Mouse (Mus musculus) heart, adult 8-10 months (tissue): Measurements from ENCODE around the gene Sympk. TPM values are rescaled to one million over a fixed set of nuclear protein-coding genes. Genes with fewer than 3 reads are reported as not detected.

Experiments
- DNase-seq: peaks from one replicate; pipeline ENCODE4 v3.0.0; 2022; ENCODE audit warnings: low spot score
- total RNA-seq, 4 experiments: library from RNA; stranded (reverse); gene quantifications; 2 replicates each; pipeline ENCODE4 v1.2.4; 2022

The Sympk gene
- total RNA-seq, 4 experiments from 2014 or later, result 79.6 to 99.9 (median 98.8) TPM

DNA sequence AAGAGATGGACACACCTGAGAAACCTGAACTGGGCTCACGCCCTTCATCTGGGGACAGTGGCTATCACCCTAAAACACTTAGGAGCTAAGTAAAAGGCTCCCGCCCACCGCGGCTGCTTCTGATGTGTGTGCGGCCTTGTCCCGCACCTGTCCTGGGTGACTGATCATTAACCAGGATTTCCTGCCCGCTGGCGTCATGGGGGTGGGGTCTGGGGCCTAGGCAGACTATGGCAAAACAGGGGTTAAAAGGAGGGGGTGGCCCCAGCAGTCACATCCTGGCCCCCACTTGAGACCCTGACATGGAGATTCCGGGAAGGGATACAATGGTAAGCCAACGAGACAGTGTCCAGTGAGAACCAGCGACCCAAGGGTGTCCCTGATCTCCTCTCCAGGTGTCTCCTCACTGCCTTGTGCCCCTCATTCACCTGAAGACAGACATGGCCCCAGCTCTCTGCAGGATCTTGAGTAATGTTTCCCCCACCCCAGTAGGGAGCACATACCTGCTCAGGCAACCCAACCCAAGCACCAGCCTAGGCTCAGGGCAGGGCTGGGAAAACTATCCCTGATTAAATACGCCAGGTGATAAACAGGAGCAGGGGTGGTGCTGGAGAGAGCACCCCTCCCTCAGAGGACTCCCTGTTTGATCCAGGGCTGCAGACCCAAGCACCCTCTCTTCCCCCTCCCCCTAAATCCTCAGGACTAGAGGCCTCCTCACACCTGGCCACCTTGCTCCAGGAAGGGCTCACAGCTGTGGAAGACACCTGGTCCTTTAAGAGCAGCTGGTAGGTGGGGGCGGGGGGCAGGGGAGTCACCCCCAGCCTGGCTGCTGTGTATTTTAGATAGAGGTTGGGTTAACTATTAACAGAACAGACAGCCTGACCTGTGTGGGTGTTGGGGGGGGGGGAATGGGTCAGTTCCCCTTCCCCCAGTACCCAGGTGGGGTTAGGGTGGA is 16.9 kb upstream of the Sympk start:
- no peak for DNase-seq

DNA sequence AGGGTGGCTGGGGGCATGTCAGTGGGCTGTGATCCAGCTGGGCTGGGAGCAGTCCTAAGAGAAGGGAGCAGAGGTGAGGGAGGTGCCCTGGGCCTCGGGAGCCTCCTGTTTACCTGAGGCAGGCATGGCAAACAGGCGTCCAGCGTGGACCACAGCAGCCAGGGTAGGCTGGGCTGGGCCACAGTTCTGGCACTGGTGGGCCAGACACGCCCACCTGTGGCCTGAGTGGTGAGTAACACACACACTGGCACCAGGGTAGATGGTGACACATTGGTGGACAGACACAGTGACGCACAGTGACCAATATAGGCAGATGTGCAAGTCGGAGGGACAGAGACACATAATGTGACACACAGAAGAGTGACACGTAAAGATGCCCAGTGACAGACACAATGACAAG is 13.6 kb upstream of the Sympk start:
- DNase-seq, result no peak

DNA sequence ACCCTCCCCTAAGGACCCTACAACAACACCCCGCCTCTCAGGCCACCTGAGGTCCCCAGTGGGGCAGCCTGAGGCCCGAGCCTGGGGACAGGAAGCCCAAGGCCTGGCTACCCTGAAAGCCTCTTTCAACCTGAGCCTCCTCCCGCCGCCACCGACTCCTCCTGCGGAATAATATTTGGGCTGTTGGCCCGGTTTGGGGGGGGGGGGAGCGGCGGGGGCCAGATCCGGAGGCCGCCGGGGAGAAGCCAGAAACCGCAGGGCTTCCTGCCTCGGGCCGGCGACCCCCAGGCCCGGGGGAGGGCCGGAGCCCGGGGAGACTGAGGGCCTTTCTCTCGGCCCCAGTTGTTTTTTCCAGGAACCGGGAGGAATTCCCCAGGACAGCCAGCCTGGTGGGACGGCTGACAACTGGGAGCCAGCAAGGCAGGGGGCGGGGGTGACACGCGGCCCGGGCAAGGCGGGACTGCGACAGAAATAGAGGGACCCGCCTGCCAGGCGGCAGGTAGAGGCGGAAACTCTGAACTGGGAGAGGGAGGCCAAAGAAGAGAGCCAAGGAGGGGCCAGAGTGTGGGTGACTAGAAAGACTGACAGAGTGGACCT is 12.1 kb upstream of the Sympk start:
- DNase-seq, result no peak

DNA sequence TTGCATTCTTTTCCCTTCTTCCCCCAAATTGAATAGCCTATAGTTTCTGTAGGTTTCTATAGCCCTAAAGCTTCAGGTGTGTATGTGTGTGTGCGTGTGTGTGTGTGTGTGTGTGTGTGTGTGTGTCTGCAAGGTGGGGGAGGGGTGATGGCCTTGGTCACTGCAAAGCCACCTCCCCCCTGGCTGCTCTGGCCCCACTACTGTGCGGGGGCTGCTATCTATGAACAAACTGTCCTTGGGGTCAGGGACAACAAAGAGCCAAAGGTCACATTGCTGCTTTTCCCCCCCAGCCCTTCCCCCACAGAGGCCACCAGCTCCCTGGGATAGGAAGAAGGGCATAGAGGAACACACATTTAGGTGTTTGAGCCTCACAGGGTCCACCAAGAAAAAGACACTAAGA is 11.3 kb upstream of the Sympk start:
- no peak for DNase-seq

DNA sequence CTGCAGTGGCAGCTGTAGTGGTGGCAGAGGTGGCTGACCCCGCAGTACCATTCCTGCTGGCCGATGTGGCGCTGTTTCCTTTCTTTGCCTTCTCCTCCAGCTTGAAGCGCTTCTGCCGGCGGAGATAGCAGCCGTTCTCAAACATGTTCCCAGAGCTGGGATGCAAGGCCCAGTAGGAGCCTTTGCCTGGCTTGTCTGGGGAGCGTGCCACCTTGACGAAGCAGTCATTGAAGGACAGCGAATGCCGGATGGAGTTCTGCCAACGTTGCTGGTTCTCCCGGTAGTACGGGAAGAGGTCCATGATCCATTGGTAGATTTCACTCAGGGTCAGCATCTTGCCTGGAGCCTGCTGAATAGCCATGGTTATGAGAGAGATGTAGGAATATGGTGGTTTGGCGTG is 9.7 kb upstream of the Sympk start:
- DNase-seq, result no peak

DNA sequence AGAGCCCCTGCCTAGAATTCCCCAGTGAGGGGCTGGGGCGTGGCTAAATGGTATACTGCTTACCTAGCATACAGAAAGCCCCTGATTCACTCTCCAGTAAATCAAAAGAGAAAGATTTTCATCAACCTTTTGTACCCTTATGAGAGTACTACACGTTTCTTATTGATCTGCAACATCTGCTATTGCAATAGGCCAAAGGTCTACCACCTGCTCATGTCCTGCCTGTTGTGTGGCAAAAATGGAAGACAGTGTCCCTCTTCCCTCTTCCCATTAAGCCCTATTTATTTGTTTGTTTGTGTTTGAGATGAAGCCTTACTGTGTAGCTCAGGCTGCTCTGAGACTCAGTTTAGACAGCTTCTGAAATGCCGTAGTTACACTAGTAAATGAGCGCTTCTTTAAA is 8.1 kb upstream of the Sympk start:
- no peak for DNase-seq

DNA sequence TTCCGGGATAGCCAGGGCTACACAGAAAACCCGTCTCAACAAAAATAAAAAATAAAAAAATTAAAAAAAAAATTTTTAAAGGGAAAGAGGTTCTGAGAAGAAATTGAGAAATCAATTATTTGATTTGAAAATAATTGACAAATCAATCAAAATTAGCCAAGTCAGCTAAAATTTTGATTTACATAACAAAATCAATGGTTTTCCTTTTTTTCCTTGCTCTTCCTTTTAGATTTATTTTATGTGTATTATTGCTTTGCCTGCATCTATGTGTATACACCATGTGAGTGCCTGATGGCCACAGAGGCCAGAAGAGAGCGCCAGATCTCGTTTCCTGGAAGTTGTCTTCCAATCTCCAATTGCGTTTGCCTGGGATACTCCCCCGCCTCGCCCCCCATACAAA is 6.3 kb upstream of the Sympk start:
- no peak for DNase-seq

DNA sequence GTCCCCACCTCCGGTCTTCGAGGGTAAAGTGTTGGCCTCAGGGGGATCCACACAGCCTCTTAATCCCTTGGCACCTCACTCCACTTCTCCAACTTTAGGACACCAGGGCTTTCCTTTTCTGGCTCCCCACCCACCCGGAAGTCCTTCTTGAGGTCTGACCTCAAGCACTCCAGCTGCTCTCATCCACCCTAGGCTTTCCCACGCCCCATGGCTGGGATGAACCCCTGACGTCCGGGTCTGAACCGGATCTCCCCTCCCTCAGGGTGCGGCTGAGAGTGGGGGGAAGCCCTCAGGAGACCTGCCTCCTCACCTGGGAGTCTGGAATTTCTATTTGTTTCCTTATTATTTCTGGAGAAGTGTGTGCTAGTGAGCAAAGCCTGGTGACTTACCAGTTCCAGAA is 3.1 kb upstream of the Sympk start:
- no peak for DNase-seq

DNA sequence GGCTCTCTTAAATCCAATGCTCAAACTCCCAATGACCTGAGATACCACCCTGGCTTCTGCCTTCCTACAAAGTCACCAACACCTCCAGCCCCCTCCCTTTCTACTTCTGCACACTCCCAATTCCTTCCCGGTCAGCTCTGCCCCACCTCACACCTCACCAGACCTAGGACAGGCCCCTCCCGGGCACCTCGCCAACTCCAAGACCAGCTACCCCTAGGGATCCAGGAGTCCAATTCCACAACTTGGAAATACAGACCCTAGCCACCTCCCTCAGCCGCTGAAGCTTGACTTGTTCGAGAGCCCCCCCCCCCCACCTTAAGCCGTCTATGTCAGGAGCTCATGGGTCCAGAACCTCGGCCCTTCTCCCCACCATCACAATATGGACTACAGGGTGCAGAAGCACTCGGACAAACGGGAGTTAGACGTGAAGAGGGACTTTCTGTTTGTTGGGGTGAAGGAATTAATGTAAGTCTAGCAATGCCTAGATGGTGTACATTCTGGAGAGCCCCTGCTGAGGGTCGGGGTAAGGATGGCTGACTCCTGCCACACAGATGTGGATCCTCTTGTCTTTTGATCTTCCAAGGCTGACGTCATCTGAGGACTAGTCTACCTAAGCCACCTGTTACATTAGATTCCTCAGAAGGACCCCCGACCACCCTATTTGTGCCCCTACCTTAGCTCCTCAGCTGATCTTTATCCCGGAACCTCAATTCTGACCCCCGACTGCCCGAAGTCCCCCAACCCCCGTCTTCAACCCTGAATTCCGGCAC is 1.8 kb upstream of the Sympk start:
- no peak for DNase-seq

DNA sequence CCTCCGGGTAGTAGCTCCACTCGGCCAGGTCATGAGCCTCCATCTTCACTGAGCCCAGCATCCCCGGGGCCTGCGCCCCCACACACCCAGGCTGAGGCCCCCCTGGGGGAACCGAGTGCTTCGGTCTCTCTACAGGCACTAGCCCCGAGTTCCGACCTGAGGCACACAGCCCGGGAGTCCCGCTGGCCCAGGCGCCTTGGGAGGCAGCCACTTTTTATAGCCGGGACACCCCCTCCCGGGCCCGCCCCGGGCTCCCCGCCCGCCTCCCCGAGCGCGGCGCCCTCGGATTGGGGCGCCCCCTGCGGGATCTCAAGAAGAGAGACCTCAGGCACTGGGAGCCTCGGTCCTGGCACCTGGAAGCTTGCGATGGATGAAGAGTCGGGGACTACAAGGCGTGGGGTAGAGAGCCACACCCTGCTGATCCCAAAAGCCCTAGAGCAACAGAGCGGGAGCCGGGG is 791 bp upstream of the Sympk start, which contains the start of gene Foxa3:
TSS of gene Foxa3 (minus strand) at position 182 of the 458 bp plus-strand sequence.
- no peak for DNase-seq

DNA sequence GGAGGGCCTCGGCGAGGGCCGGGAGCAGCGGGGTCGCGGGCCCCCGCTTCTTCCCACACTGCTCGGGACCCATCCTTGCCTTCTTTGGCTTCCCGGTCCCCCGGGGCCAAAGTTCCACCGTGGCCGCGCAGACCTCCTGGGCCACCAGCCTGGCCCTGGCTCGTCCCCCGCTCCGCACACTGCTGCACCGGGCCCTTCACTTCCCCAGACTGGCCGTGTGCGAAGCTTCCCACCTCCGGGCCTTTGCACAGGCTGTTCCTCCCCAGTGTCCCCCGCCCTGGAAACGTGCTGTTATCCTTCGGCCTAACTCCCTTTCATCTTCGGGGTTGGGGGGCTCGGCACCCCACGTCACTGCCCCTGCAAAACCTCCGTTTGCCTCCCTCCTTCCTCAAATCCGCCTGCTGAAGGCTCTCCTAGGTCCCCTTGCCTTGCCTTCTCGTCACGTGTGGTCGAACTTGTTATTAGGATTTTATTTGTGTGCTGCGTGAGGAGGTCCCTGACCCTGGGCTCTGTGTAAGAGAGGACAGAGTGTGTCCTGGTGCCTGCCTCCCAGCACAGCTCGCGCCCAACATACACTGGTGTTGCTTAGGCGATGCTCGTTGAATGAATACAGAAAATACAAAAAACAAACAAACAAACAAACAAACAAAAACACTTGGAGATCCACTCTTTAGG is 541 bp downstream of the Sympk start:
- no peak for DNase-seq

DNA sequence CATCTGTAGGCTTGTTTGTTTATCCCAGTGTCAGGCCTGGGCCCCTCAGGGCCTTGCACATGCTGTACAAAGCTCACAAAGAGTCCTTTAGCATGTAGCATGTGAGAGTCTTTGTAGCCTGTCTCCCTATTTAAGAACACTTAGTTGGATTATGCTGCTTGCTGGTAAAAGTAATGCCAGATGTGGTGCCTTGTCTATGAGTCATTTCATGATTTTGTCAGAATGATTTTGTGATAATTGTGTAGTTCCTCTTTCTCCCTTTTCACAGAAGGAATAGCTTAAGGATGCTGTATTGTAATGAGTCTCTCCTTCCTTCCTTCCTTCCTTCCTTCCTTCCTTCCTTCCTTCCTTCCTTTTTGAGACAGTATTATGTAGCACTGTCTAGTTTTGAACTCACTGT is 3.9 kb downstream of the Sympk start:
- DNase-seq, result no peak

DNA sequence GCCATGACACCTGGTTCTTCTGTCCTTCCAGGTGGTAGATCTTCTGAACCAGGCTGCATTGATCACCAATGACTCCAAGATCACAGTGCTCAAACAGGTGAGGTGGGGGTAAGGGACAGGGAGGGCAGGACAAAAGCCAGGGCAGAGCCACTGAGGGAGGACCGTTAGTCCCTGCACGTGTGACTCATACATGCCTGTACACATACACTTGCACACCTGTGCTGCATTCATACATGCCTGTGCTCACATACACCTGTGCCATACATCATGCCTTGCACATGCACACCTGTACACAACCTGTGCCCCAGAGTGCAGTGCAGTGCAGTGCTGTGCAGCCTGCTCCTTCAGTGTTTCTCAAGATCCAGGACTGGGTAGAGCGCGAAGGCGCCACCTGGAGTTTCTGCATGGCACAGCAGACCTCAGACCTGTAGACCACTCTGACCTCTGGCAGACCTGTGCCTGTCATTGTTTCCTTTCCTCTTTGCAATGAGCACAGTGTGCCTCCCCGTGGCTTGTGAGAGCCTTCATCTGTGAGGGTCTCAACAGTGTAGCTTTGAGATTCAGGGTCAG is 5.0 kb downstream of the Sympk start:
- no peak for DNase-seq

DNA sequence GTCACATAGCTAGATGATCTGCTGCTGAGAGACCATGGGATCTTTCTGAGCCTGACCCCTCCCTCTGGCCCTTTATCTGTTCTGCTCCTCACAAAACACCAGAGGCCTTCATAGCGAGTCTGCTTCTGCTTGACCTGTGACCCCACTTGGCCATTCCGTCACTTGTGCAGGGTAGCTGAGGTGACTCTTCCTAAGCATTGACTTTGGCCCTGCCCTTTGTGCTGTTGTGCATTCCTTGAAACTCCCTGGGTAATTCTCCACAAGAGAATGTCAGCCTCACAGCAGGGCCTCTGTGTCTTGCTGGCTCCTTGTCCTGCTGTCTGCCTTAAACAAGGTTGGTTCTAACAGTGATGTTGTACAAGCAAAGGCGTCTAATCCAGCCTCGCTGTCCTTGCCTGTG is 7.5 kb downstream of the Sympk start:
- no peak for DNase-seq

DNA sequence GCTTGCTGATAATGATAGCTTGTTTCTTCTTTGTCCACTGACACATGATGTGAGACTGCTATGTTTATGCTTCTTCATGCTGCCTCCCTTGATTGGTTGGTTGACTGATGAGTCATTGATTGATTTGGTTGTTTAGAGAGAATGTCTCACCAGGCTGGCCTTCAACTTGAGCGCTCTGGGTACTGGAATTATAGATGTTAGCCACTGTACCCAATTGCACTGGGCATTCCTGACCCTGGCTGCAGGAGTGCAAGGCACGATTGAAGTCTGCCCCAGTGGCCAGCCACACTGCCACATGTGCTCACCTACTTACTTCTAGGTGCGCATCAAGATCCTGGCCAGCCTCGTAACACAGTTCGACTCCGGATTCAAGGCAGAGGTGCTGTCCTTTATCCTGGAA is 20.4 kb downstream of the Sympk start:
- no peak for DNase-seq

DNA sequence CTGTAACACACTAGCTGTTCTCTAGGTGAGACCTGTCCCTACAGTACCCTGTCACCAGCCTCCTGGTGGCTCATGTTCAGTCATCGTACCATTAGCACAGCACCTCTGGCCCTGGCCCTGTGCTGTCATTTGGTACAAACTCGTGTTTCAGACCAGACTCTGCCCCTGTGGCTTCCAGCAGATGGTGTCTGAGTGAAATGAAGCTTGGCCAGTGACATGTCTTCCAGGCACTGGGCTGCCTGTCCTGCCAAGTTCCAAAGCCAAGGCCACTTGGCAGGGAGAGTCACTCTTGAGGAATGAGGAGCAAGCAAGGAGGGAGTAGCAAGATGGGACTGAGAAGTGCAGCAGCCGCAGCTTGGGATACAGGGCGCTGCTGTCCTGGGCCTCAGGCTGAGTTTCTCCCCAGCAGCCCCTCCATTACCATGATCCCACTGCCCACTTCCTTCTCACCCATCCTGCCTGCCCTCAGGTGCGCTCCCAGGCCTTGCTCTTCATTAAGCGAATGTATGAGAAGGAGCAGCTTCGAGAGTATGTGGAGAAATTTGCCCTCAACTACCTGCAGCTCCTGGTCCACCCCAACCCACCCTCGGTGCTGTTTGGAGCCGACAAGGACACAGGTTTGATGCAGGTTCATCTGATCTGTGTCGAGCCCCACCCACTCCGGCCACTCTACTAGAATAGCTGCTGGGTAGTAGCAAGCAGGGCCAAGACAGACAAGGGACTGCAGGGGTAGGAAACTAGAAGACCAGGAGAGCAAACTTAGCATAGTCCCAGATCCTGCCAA is 22.3 kb downstream of the Sympk start:
- no peak for DNase-seq

DNA sequence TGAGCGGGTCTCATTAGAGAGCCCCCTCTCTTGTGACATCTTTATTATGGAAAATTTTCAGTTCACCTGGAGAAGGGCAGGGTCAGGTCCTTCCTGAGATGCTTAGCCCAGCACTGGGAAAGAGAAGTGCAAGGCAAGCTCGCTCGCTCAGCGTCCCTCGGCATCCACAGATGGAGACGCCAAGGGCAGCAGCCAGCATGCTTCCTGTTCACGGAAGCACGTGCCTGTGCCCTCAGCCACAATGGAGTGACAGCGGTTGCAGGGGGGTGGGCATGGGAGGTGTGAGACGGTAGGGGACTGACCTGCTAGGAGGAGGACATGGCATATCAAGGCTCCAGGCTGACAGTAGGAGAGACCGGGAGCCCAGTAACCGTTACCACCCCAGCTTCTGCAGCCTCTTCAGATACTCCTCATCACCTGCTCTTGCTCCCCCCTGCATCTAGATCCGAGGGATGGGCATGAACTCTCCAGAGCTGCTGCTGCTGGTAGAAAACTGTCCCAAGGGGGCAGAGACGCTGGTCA is 23.9 kb downstream of the Sympk start:
- no peak for DNase-seq

DNA sequence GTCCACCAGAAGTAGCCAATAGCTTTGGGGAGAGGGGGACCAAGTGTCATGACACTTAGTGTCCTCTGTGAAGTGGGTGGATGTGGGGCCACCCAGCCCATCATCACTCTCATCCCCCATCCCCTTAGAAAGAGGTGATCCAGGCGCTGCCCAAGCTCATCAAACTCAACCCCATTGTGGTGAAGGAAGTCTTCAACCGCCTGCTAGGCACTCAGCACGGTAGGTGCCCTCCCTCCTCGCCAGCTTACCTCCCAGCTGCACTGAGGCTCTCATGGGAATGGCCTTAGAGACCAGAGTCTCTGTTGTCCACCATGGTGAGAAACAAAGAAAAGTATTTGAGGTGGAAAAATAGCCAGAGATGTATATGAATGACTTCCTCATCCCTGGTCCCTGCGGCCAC is 25.1 kb downstream of the Sympk start:
- DNase-seq, result no peak

DNA sequence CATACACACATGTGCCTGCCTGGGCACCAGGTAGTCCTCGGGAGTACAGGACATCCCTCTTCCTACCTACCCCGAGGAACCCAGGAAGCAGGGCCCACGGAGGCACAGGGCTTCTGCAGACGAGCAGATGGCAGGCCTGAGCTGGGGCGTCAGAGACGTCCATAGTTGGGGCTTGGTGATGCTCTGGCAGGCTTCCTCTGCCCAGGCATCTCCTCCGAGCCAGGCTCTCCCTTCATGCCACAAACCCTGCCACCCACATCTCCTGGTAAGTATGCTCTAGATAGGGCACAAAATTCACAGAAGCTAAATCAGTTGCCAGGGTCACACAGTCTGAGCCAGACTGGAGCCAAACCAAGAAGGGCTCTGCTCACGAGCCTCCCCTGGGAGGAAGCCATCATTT is 26.0 kb downstream of the Sympk start:
- no peak for DNase-seq

DNA sequence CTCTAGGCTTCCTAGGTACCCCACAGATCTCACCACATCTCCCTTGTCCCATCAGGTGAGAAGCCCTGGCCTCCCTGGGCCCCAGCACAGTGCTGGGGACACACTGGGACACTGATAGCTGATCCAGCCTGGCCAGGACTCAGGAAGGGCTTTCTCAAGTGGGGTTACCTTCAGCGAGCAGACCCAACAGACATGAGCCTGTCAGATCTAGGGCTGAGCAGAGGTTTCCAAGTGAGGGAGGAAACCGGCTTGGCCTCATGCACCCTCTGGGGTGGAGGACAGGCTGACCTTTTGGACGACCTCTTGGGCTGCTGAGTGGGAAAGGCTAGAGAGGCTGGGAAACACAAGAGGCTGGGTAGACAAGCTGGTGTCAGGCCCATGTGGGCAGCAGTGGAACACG is 27.0 kb downstream of the Sympk start:
- no peak for DNase-seq
